Mouse (Mus musculus) lung, embryonic 14.5 days (tissue): ENCODE data around the gene Slc35f6. TPM values are rescaled to one million over a fixed set of nuclear protein-coding genes. Genes with fewer than 3 reads are reported as not detected.
A peak's percentile ranks its signal among the peaks of the same experiment; 100 is the strongest.
"Not testable (repeated sequence)": the region's sequence is repeated elsewhere in the genome, so short reads cannot be mapped to it uniquely, and the experiment has no call there.

Source experiments
- ATAC-seq: fragments of 200-750 bp; cut with Nextera tagmentation; 2 replicates; pipeline ENCODE4 v1.8.0; 2017; ENCODE audit warnings: mild to moderate bottlenecking, moderate TSS enrichment, moderate library complexity; ENCODE audit not compliant: insufficient read depth
- DNase-seq: peaks from one replicate; pipeline ENCODE4 v3.0.0-alpha.2; 2015
- H3K27ac ChIP-seq: fragments of 300-500 bp; sonication (generic); 2 replicates; pipeline ENCODE4 v1.5.1; 2014; ENCODE audit warnings: low read depth, mild to moderate bottlenecking, moderate library complexity
- H3K27me3 ChIP-seq: fragments of 300-500 bp; sonication (generic); 2 replicates; pipeline ENCODE4 v1.6.1; 2014; ENCODE audit warnings: low read length, control low read depth; ENCODE audit not compliant: insufficient read depth
- H3K36me3 ChIP-seq: fragments of 300-500 bp; sonication (generic); 2 replicates; pipeline ENCODE4 v1.6.1; 2014; ENCODE audit warnings: control low read depth; ENCODE audit not compliant: insufficient read depth
- H3K4me1 ChIP-seq: fragments of 300-500 bp; sonication (generic); 2 replicates; pipeline ENCODE4 v1.6.1; 2014; ENCODE audit warnings: antibody characterized with exemption, control low read depth; ENCODE audit not compliant: insufficient read depth
- H3K4me2 ChIP-seq: fragments of 300-500 bp; sonication (generic); 2 replicates; pipeline ENCODE4 v1.6.1; 2014; ENCODE audit warnings: mild to moderate bottlenecking
- H3K4me3 ChIP-seq: fragments of 300-500 bp; sonication (generic); 2 replicates; pipeline ENCODE4 v1.5.1; 2014; ENCODE audit warnings: low read depth, low read length
- H3K9ac ChIP-seq: fragments of 300-500 bp; sonication (generic); 2 replicates; pipeline ENCODE4 v1.6.1; 2014
- H3K9me3 ChIP-seq: fragments of 300-500 bp; sonication (generic); 2 replicates; pipeline ENCODE4 v1.6.1; 2016; ENCODE audit warnings: low read depth, low read length, control low read depth
- CTCF ChIP-seq: IDR thresholded peaks from 2 replicates; pipeline ENCODE4 v1.5.1; 2016; ENCODE audit warnings: antibody characterized with exemption, low read depth
- WGBS: fragments of 180-500 bp; shearing (Covaris S2); extraction: QIAGEN DNeasy Blood & Tissue Kit; methylation state at CpG from one replicate; pipeline ENCODE4 v1.1.7; 2014; 5-methylcytosine and 5-hydroxymethylcytosine counted together
- microRNA-seq: library from miRNA; unstranded; fragments of <30 nt; microRNA quantifications from one replicate; pipeline ENCODE4, GENCODE M21; 2016; ENCODE audit warnings: borderline number of aligned reads
- polyA plus RNA-seq: library from polyadenylated mRNA; unstranded; fragments of >200 nt; fragmentation: Nextera tagmentation; extraction: Ambion mirVana; gene quantifications from 2 replicates; pipeline ENCODE4 v1.2.1, GENCODE M21; 2014

Gene Slc35f6
- polyA plus RNA-seq, 1 experiment from 2014 or later = 27.6 TPM

DNA sequence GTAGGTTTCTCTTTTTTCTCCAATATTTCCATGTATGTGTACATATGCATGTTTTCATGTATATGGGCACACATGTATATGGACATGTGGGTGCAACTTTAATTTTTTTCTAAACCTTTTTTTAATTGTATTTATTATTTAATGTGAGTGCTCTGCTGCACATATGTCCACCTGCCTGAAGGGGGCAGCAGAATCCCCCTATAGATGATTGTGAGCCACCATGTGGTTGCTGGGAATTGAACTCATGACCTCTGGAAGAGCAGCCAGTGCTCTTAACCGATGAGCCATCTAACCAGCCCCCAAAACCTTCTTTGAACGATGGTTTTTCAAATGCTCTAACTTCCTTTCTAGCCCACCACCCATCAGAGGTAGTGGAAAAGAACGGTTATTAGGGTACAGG, 36.3 kb downstream of the Slc35f6 start:
- H3K27me3 ChIP-seq = no peaks in the 10 kb centered on the region
- no peaks in the 10 kb centered on the region for H3K36me3 ChIP-seq
- H3K9me3 ChIP-seq = no peaks in the 10 kb centered on the region
- no peak overlapping the region for H3K4me3 ChIP-seq
- no peak overlapping the region for H3K9ac ChIP-seq
- no peak overlapping the region for H3K27ac ChIP-seq
- no peak overlapping the region for H3K4me2 ChIP-seq
- no peaks in the 10 kb centered on the region for H3K4me1 ChIP-seq
- no peak for DNase-seq
- WGBS = 63% methylated on average over 3 of the region's 3 CpGs
- peak; percentile 42; the same call in 1 of the 2 replicates for TF ChIP-seq CTCF
- no peak for ATAC-seq

DNA sequence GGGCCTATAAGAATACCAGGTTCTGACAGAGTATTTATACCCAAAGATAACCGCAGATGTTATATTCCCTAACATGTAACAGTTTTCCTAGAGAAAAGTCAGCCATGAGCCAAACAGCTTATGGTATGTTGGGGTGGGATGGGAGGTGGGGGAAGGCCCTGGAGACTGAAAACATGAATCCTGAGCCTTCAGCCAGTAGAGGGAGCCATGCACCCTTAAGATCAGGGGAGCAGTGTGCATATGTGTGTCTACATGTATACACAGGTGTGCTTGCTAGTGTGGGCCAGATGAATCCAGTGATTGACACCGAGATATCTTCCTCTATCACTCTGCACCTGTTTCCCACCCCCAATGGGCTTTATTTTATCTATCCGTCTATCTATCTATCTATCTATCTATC, 39.0 kb downstream of the Slc35f6 start:
- Histone ChIP-seq H3K4me3 (no peak overlapping the region), H3K27me3 (no peaks in the 10 kb centered on the region), H3K4me2 (no peak overlapping the region), H3K27ac (no peak overlapping the region), H3K36me3 (no peaks in the 10 kb centered on the region), H3K9me3 (no peaks in the 10 kb centered on the region), H3K9ac (no peak overlapping the region), H3K4me1 (no peaks in the 10 kb centered on the region)
- ATAC-seq = no peak
- 59% methylated on average over 3 of the region's 3 CpGs for WGBS
- DNase-seq = peak; percentile 62
- TF ChIP-seq CTCF = peak; percentile 69

DNA sequence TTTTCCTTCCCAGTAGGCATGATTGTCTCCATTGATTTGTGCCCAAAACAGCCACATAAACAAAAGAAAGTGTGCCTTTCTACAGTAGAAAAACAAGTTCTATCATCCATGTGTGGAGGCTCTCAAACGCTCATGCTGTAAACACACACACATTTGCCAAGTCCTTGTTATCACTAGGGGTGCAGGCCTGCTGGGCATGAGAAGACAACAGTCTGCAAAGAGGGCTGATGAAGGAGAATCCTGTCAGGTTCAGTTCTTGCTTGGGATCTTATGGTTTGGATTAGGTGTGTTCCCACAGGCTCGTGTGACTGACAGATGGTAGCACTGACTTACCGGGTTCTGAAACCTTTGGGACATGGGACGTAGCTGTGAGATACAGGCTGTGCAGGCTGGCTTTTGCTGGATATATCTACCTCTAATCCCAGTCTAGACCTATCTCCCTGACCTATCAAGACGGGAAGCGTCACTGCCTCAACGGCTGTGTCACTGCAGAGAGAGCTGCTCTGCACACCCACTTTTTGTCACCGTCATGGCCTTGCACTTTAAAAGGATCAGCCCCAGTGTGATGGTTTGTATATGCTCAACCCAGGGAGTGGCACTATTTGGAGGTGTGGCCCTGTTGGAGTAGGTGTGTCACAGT, 52.7 kb downstream of the Slc35f6 start:
- H3K9me3 ChIP-seq = no peaks in the 10 kb centered on the region
- H3K36me3 ChIP-seq = no peaks in the 10 kb centered on the region
- H3K4me2 ChIP-seq = no peak overlapping the region
- WGBS = 62% methylated on average over 8 of the region's 8 CpGs
- ATAC-seq = no peak
- no peak for DNase-seq
- no peaks in the 10 kb centered on the region for H3K27me3 ChIP-seq
- no peak overlapping the region for H3K9ac ChIP-seq
- no peak for TF ChIP-seq CTCF
- no peaks in the 10 kb centered on the region for H3K4me1 ChIP-seq
- no peak overlapping the region for H3K4me3 ChIP-seq
- no peak overlapping the region for H3K27ac ChIP-seq

DNA sequence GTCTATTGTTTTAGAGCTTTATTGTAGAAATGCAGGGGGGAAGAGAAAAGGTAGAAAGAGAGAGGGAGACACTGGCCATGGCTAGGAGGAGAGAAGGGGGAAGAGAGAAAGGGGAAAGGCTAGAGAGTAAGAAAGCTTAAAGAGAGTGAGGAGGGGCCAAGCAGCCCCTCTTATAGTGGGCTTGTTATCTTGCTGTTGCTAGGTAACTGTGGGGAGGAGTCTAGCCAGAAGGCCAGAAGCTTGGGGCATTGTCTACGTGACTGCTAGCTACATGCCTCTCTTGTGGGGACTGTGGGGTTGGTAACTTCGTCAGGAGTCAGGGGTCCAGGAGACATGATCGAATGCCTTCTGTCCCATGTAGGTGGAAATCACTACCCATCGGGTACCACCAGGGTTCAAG, 53.6 kb downstream of the Slc35f6 start:
- peak; percentile 16 for DNase-seq
- H3K9me3 ChIP-seq, H3K36me3 ChIP-seq, H3K4me2 ChIP-seq, ATAC-seq, H3K4me1 ChIP-seq, H3K27ac ChIP-seq, H3K9ac ChIP-seq, H3K27me3 ChIP-seq, H3K4me3 ChIP-seq: not testable (repeated sequence)
- 27% methylated on average over 4 of the region's 4 CpGs for WGBS

DNA sequence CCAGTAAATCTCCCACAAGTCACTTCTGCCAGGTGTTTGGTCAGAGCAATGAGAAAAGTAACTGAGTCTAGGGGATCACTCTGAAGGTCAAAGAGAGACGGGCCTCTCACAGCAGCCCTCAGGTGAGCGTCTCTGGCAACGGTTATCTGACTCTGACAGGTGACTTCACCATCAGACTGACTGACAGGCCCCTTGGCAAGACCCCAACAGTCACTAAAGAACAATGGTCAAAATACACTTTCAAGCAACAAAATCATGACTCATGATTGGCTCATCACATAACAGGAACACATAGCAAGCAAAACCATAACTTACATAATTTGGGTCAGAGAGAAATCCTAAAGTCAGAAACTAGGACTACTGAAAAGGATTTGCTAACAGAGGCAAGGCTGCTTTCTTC, 54.1 kb downstream of the Slc35f6 start:
- no peak overlapping the region for H3K9ac ChIP-seq
- H3K36me3 ChIP-seq = no peaks in the 10 kb centered on the region
- no peak overlapping the region for H3K27ac ChIP-seq
- DNase-seq = no peak
- no peaks in the 10 kb centered on the region for H3K27me3 ChIP-seq
- H3K4me3 ChIP-seq = no peak overlapping the region
- no peak overlapping the region for H3K4me2 ChIP-seq
- no peaks in the 10 kb centered on the region for H3K9me3 ChIP-seq
- TF ChIP-seq CTCF = no peak
- 67% methylated on average over 3 of the region's 3 CpGs for WGBS
- H3K4me1 ChIP-seq = no peaks in the 10 kb centered on the region
- no peak for ATAC-seq

Small RNA genes lying within 50 kb of the gene (microRNA-seq; reads per million reads assigned to microRNA genes)
- gene Mir5625 = not detected

Other genes starting within 250 kb of the Slc35f6 start
- 1.4 and 1.7 TPM in 2 replicates for gene Otof, start 186.0 kb upstream of the Slc35f6 start, polyA plus RNA-seq
- gene 1700001C02Rik, start 181.9 kb upstream of the Slc35f6 start, polyA plus RNA-seq = not detected in 2 replicates
- 0.26 TPM in 1 of 2 replicates, not detected in the other for gene Cib4, start 102.1 kb upstream of the Slc35f6 start, polyA plus RNA-seq
- 29.9 and 30.3 TPM in 2 replicates for gene Kcnk3, start 59.8 kb upstream of the Slc35f6 start, polyA plus RNA-seq
- 416 and 454 TPM in 2 replicates for gene Cenpa, start 18.8 kb downstream of the Slc35f6 start, polyA plus RNA-seq
- 6.6 and 7.3 TPM in 2 replicates for gene Dpysl5, start 63.6 kb downstream of the Slc35f6 start, polyA plus RNA-seq
- gene Mapre3, start 166.7 kb downstream of the Slc35f6 start, polyA plus RNA-seq = 17.9 and 18.2 TPM in 2 replicates
- gene Tmem214, start 220.1 kb downstream of the Slc35f6 start, polyA plus RNA-seq = 72.3 and 72.5 TPM in 2 replicates
- 25.2 and 26.0 TPM in 2 replicates for gene Agbl5, start 240.8 kb downstream of the Slc35f6 start, polyA plus RNA-seq